Mouse (Mus musculus): Measurements from ENCODE around the gene Sigmar1.
A peak's percentile ranks its signal among the peaks of the same experiment; 100 is the strongest.
"Not testable (repeated sequence)": the region's sequence is repeated elsewhere in the genome, so short reads cannot be mapped to it uniquely, and the experiment has no call there.

Sigmar1 gene

GRCm38 (mm10) chr4:41710229-41710628 is 45.7 kb downstream of the Sigmar1 start:
- DNase-seq (ENCODE audit: low spot score in 2 of 2), result no peak

- peak in 1 of 2 experiments; percentile 20 for DNase-seq (ENCODE audit: low spot score in 2 of 2)
Observed at GRCm38 (mm10) chr4:41708192-41708745, 47.7 kb downstream of the Sigmar1 start.

- peak in 1 of 2 experiments; percentile 70 for DNase-seq (ENCODE audit: low spot score in 2 of 2)
Observed at GRCm38 (mm10) chr4:41707011-41707535, 48.9 kb downstream of the Sigmar1 start.

DNA sequence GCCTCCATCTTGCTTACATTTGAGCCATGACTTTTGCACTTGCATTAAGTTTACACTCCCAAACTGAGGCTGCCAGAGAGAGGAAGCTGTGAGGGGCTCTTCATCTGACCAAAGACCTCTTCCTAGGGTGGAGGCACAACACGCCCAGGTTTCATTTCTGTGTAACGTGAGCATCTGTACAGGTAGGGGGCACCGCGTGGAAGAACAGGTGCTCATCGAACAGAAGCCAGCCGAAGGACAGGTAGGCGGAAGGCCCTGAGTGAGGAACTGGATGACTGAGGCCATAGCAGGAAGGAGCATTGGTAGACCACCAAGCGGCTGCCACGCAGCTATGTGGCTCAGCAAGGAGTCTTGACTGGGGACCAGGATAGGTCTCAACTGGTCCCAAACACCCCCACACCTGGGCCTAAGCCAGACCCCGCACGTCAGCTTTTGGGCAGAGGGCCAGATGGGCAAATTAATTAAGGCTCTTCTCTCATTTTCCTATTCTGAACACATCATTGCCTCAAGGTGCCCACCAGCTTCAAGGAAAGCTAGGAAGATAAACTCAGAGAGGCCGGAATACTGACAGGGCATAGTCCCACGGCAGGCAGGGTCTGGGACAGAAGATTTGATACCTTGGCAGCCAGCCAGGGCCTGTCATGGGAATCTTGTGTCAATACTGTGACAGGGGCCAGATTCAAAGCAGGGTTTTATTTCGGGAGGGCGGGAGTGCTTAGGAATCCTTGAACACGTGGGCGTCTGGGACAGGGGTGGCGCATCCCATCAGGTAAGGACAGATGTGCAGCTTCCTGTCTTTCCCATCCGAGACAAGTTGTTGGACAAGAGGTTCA is 49.8 kb downstream of the Sigmar1 start:
- peak in 1 of 2 experiments; percentile 20 for DNase-seq (ENCODE audit: low spot score in 2 of 2)

- DNase-seq (ENCODE audit: low spot score in 2 of 2), result no peak
Observed at GRCm38 (mm10) chr4:41704651-41705050, 51.3 kb downstream of the Sigmar1 start.

- not testable (repeated sequence) for DNase-seq (ENCODE audit: low spot score in 2 of 2)
Observed at GRCm38 (mm10) chr4:41702226-41702625, 53.7 kb downstream of the Sigmar1 start.

GRCm38 (mm10) chr4:41700224-41700623 is 55.7 kb downstream of the Sigmar1 start:
- DNase-seq (ENCODE audit: low spot score in 2 of 2), result not testable (repeated sequence)

DNA sequence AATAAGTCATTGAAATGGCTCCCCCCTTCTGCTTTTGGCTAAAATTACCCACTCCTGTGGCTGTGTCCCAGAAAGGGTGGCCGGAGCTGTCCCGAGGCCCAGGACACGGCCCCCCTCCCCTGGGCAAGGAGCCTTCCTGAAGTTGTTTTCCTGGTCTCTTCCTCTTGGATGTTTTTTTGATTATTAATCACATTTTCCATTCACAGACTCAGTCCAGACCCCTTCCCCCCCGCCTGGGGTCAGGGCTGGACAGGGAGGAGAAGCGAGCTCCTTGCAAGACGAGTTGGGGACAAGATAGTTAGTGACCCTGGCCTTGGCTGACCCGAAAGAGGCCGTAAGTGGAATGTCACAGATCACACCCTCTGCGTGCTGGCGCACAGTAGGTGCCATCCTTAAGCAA is 56.2 kb downstream of the Sigmar1 start, which contains the start of gene Il11ra1:
Il11ra1 (plus strand) TSS at position 207 of the 400 bp plus-strand sequence.
- DNase-seq (ENCODE audit: low spot score in 2 of 2), result not testable (repeated sequence)

DNA sequence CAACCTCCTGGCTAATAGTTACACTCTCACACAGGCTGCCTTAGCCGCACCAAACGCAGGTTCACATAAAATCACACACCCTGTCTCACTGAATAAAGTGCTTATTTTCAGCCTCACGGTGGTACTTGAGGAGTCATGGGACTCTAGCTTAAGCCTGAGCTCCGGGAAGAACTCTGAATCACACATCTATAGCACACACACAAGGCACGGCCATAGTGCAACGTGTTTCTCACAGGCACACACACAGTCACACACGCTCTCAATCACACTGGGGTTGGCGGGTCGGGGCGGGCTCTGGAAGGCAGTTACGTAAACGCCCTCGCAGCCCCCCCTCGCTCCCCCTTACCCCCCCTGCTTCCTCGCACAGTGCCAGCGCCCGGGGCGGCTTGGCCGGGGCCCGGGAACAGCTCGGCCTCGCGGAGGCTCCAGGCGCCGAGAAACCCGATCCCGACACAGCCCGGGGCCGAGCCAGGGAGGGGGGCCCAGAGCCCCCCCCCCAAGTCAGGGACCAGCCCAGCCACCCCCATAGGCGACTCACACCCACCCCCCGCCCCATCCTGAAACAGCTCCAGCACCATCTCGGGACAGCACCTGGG is 57.4 kb downstream of the Sigmar1 start:
- not testable (repeated sequence) for DNase-seq (ENCODE audit: low spot score in 2 of 2)

DNA sequence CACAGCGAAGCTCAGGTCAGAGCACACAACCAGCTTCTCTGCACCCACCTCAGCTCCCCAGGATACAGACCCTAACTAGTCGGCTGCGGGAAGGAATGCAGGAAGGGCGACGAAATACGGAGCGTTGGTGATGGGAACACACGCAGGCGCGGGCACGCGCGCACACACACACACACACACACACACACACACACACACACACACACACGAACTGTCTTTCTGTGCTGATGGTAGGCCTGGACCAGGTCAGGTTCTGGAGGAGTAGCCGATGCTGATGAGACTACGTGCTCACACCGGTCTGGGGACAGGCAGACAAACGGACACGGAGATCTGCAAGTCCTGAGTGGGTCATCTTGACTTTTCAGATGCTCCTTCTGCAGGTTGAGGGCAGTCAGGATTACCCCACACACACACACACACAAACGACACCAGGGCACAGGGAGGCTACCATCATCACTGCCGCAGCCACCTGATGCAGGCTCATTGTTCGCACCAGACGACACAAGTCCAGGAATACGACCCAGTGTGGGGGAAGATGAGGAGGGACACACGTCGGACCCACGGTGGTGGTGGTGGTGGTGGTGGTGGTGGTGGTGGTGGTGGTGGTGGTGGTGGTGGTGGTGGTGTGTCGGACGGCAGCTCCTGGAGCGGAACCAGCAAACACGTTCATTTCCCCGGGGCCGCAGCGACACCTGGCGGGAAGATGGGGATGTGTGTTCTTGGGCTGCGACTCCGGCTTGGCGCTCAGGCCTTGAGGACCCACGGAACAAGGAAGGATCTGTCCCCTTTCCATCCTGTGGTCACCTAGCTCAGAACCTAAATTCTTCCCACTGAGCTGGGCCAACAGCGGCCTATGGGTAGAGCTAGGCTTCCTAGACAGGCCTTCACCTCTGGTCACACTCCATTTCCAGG is 58.8 kb downstream of the Sigmar1 start, which contains the start of gene Cntfr:
Cntfr (minus strand) TSS at position 160 of the 912 bp plus-strand sequence.
- peak; percentile 52 to 81 for DNase-seq (ENCODE audit: low spot score in 2 of 2)

- DNase-seq (ENCODE audit: low spot score in 2 of 2), result not testable (repeated sequence)
Observed at GRCm38 (mm10) chr4:41696452-41696851, 59.5 kb downstream of the Sigmar1 start.

DNA sequence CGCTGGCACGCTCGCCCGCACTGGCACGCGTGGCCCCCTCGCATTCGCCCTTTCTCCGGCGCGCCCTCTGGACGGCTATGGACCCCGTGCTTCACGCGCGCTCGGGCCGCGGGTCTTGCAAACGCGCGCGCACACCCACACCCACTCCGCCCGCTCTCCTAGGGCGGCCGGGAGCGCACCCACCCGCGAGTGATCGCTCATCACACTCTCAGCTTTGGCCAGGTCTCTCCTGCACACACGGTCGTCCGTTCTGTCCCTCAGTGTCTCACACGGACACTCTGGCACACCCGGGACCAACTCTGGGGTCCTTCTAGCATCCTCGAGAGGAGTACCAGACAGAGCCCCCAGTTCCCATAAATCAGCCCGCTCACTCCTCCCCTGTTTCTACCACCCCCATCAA is 60.2 kb downstream of the Sigmar1 start:
- not testable (repeated sequence) for DNase-seq (ENCODE audit: low spot score in 2 of 2)

DNA sequence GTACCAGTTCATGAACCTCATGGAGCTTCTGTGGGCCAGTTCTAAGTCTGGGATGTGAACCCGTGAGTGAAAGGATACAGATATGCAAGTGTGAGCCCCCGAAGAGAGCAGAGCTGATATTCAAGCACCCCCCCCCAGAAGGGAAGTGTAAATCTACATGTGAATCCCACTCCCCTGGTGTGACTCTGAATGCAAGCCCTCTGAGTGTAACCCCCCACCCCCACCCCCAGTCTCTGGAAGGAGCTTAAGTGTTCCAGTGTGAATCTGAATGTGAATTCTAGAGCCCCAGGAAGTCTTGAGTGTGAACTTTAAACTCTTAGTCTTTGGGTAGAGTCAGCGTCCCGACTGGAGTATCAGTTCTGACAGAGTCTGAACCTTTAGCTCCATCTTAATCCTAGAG is 62.4 kb downstream of the Sigmar1 start:
- not testable (repeated sequence) for DNase-seq (ENCODE audit: low spot score in 2 of 2)

- DNase-seq (ENCODE audit: low spot score in 2 of 2), result not testable (repeated sequence)
Observed at GRCm38 (mm10) chr4:41690014-41690413, 65.9 kb downstream of the Sigmar1 start.

DNA sequence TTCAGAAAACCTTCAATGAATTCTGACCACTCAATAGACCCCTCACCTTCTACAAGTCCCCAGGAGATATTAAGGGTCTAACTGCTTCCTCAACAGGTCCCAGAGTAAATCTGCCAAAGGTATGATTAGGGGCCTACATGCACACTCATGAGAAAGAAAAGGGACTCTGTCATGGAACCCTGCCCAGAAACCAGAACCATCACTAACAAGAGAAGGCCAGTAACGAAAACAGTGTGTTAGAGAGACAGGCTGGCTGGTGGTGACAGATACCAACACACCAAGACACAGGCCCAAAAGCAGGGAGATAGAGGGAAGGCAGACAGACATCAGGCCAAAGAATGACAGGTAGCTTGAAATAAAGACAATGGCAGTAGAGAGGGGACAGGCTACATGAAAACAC is 67.4 kb downstream of the Sigmar1 start:
- DNase-seq (ENCODE audit: low spot score in 2 of 2), result not testable (repeated sequence)

Data from spleen, postnatal 10 days (tissue).